Mouse (Mus musculus) MEL (cell line): ENCODE measurements around the gene Pisd. TPM values are rescaled to one million over a fixed set of nuclear protein-coding genes. Genes with fewer than 3 reads are reported as not detected.

Experiments
- DNase-seq: peaks from one replicate; pipeline ENCODE4 v3.0.0; 2011; ENCODE audit warnings: low read depth, low spot score
- H3K27ac ChIP-seq: 2 replicates; pipeline ENCODE4 v1.5.1; 2012; ENCODE audit warnings: low read depth, mild to moderate bottlenecking, control low read depth, low read length, moderate library complexity; ENCODE audit not compliant: control insufficient read depth
- H3K27me3 ChIP-seq, 2 experiments: fragments of 150-350 bp in 1 of 2; sonication (generic) in 1 of 2; 2 replicates each; pipeline ENCODE4 v1.6.1; 2012; ENCODE audit warnings: low read length in 2 of 2, mild to moderate bottlenecking in 2 of 2, improper control_type of control experiment in 1 of 2, moderate library complexity in 1 of 2; ENCODE audit not compliant: insufficient read depth in 2 of 2, control insufficient read depth in 1 of 2
- H3K36me3 ChIP-seq, 2 experiments: 2 replicates each; pipeline ENCODE4 v1.6.1; 2012 to 2014; ENCODE audit warnings: low read length in 2 of 2, improper control_type of control experiment in 1 of 2, inconsistent platforms in 1 of 2, mild to moderate bottlenecking in 1 of 2; ENCODE audit not compliant: insufficient read depth in 2 of 2, control insufficient read depth in 1 of 2
- H3K4me1 ChIP-seq, 2 experiments: fragments of 150-350 bp in 1 of 2; sonication (generic) in 1 of 2; 2 replicates each; pipeline ENCODE4 v1.6.1; 2012; ENCODE audit warnings: low read length in 2 of 2, improper control_type of control experiment in 1 of 2, mild to moderate bottlenecking in 1 of 2; ENCODE audit not compliant: insufficient read depth in 2 of 2, control insufficient read depth in 1 of 2
- H3K4me3 ChIP-seq, 2 experiments: fragments of 150-350 bp in 1 of 2; sonication (generic) in 1 of 2; 2 replicates each; pipeline ENCODE4 v1.5.1; 2012; ENCODE audit warnings: low read depth in 2 of 2, low read length in 2 of 2, mild to moderate bottlenecking in 2 of 2, moderate library complexity in 2 of 2, control low read depth in 1 of 2, improper control_type of control experiment in 1 of 2; ENCODE audit not compliant: control insufficient read depth in 1 of 2, insufficient read depth in 1 of 2
- H3K79me2 ChIP-seq: 2 replicates; pipeline ENCODE4 v1.6.1; 2012; ENCODE audit warnings: mild to moderate bottlenecking, low read length, moderate library complexity; ENCODE audit not compliant: control insufficient read depth, poor library complexity, insufficient read depth
- H3K9ac ChIP-seq: 2 replicates; pipeline ENCODE4 v1.6.1; 2012; ENCODE audit warnings: low read depth, mild to moderate bottlenecking, control low read depth, low read length, moderate library complexity; ENCODE audit not compliant: control insufficient read depth, poor library complexity, severe bottlenecking
- H3K9me3 ChIP-seq: fragments of 150-350 bp; sonication (generic); replicated peaks from 2 replicates; pipeline ENCODE4 v1.6.1; 2012; ENCODE audit warnings: mild to moderate bottlenecking, low read length, improper control_type of control experiment, moderate library complexity; ENCODE audit not compliant: insufficient read depth
- CHD1 ChIP-seq: IDR thresholded peaks from 2 replicates; pipeline ENCODE4 v1.6.1; 2012; ENCODE audit warnings: low read depth, mild to moderate bottlenecking, inconsistent platforms, low read length, improper control_type of control experiment
- CHD2 ChIP-seq: IDR thresholded peaks from 2 replicates; pipeline ENCODE4 v1.6.1; 2011; ENCODE audit warnings: low read length, improper control_type of control experiment
- E2F4 ChIP-seq: IDR thresholded peaks from 2 replicates; pipeline ENCODE4 v1.6.1; 2011; ENCODE audit warnings: low read depth, low read length, improper control_type of control experiment, borderline replicate concordance
- EP300 ChIP-seq, 2 experiments: IDR thresholded peaks; 2 replicates each; pipeline ENCODE4 v1.6.1; 2011; ENCODE audit warnings: improper control_type of control experiment in 2 of 2, low read length in 2 of 2, low read depth in 1 of 2, mild to moderate bottlenecking in 1 of 2
- ETS1 ChIP-seq: IDR thresholded peaks from 2 replicates; pipeline ENCODE4 v1.6.1; 2012; ENCODE audit warnings: low read depth, mild to moderate bottlenecking, inconsistent platforms, low read length, improper control_type of control experiment, moderate library complexity
- GATA1 ChIP-seq: IDR thresholded peaks from 2 replicates; pipeline ENCODE4 v1.6.1; 2011; ENCODE audit warnings: low read depth, low read length, improper control_type of control experiment
- KAT2A ChIP-seq: conservative IDR thresholded peaks from 2 replicates; pipeline ENCODE4 v1.6.1; 2012; ENCODE audit warnings: low read depth, low read length, improper control_type of control experiment, inconsistent platforms
- MAFK ChIP-seq: IDR thresholded peaks from 2 replicates; pipeline ENCODE4 v1.6.1; 2011; ENCODE audit warnings: low read depth, mild to moderate bottlenecking, low read length, improper control_type of control experiment, borderline replicate concordance
- MAX ChIP-seq: IDR thresholded peaks from 2 replicates; pipeline ENCODE4 v1.6.1; 2011; ENCODE audit warnings: low read length, improper control_type of control experiment
- MAZ ChIP-seq: IDR thresholded peaks from 2 replicates; pipeline ENCODE4 v1.6.1; 2012; ENCODE audit warnings: low read depth, mild to moderate bottlenecking, inconsistent platforms, low read length, improper control_type of control experiment
- MEF2A ChIP-seq: IDR thresholded peaks from 2 replicates; pipeline ENCODE4 v1.6.1; 2014; ENCODE audit warnings: low read depth, mild to moderate bottlenecking, inconsistent platforms, low read length, improper control_type of control experiment; ENCODE audit not compliant: poor library complexity, insufficient replicate concordance, severe bottlenecking; ENCODE audit errors: extremely low read depth
- MYB ChIP-seq: IDR thresholded peaks from 2 replicates; pipeline ENCODE4 v1.6.1; 2011; ENCODE audit warnings: mild to moderate bottlenecking, low read depth, low read length, improper control_type of control experiment
- MYC ChIP-seq: IDR thresholded peaks from 2 replicates; pipeline ENCODE4 v1.6.1; 2011; ENCODE audit warnings: low read depth, mild to moderate bottlenecking, low read length, improper control_type of control experiment, moderate library complexity
- NRF1 ChIP-seq: IDR thresholded peaks from 2 replicates; pipeline ENCODE4 v1.6.1; 2014; ENCODE audit warnings: low read depth, mild to moderate bottlenecking, inconsistent platforms, low read length, improper control_type of control experiment, moderate library complexity; ENCODE audit not compliant: poor library complexity, insufficient read depth, severe bottlenecking
- POLR2AphosphoS2 ChIP-seq: IDR thresholded peaks from 2 replicates; pipeline ENCODE4 v1.6.1; 2011; ENCODE audit warnings: low read length, improper control_type of control experiment
- SIN3A ChIP-seq: IDR thresholded peaks from 2 replicates; pipeline ENCODE4 v1.6.1; 2012; ENCODE audit warnings: low read length, improper control_type of control experiment, inconsistent platforms
- SMC3 ChIP-seq: IDR thresholded peaks from 2 replicates; pipeline ENCODE4 v1.6.1; 2011; ENCODE audit warnings: low read depth, low read length, improper control_type of control experiment
- TAL1 ChIP-seq: IDR thresholded peaks from 2 replicates; pipeline ENCODE4 v1.6.1; 2012; ENCODE audit warnings: mild to moderate bottlenecking, inconsistent platforms, low read length, moderate library complexity, mixed read lengths
- TBP ChIP-seq: IDR thresholded peaks from 2 replicates; pipeline ENCODE4 v1.8.0; 2011; ENCODE audit warnings: low read depth, low read length, improper control_type of control experiment
- TCF12 ChIP-seq: IDR thresholded peaks from 2 replicates; pipeline ENCODE4 v1.6.1; 2014; ENCODE audit warnings: low read depth, mild to moderate bottlenecking, inconsistent platforms, low read length, improper control_type of control experiment, moderate library complexity
- ZC3H11A ChIP-seq: IDR thresholded peaks from 2 replicates; pipeline ENCODE4 v1.6.1; 2012; ENCODE audit warnings: low read depth, mild to moderate bottlenecking, inconsistent platforms, low read length, improper control_type of control experiment
- ZMIZ1 ChIP-seq: IDR thresholded peaks from 2 replicates; pipeline ENCODE4 v1.6.1; 2012; ENCODE audit warnings: low read depth, mild to moderate bottlenecking, inconsistent platforms, low read length, improper control_type of control experiment, moderate library complexity
- ZNF384 ChIP-seq: IDR thresholded peaks from 2 replicates; pipeline ENCODE4 v1.6.1; 2012; ENCODE audit warnings: low read depth, mild to moderate bottlenecking, inconsistent platforms, low read length, improper control_type of control experiment
- polyA plus RNA-seq, 2 experiments: library from polyadenylated mRNA; stranded (reverse) in 1 of 2; unstranded in 1 of 2; fragments of >175 nt in 1 of 2; fragments of >200 nt in 1 of 2; gene quantifications; 2 replicates each; pipeline versions ENCODE4 v1.2.1 to v1.2.4; 2012; ENCODE audit warnings: low replicate concordance in 2 of 2, low read depth in 1 of 2; ENCODE audit not compliant: insufficient read length in 2 of 2, insufficient read depth in 1 of 2, missing spikeins in 1 of 2
- total RNA-seq: library from RNA; depleted of rRNA; stranded (reverse); fragments of 300-350 nt; gene quantifications from 2 replicates; pipeline ENCODE4 v1.2.3, GENCODE M21; 2012

Pisd gene
- total and polyA plus RNA-seq, 3 experiments, result 59.5 to 76.3 (median 70.1) TPM

GRCm38 (mm10) chr5:32721316-32721715 is 64.1 kb downstream of the Pisd start:
- TF ChIP-seq CHD1 (no peak), SIN3A (no peak), TCF12 (no peak), NRF1 (no peak), TBP (no peak), SMC3 (no peak), POLR2AphosphoS2 (no peak), ZNF384 (no peak), MYC (no peak), E2F4 (no peak), ETS1 (no peak), TAL1 (no peak), ZC3H11A (no peak)
- peaks cover 0 to 2% of the 10 kb centered on the region in 2 experiments; a peak in 1 of 4 replicates for H3K4me1 ChIP-seq
- no peaks in the 10 kb centered on the region for H3K27me3 ChIP-seq
- H3K79me2 ChIP-seq, result no peaks in the 10 kb centered on the region
- no peaks in the 10 kb centered on the region for H3K9me3 ChIP-seq
- H3K27ac ChIP-seq, result no peak overlapping the region
- H3K4me3 ChIP-seq, result no peak overlapping the region
- H3K36me3 ChIP-seq, result no peaks in the 10 kb centered on the region
- H3K9ac ChIP-seq, result no peak overlapping the region
- no peak for DNase-seq

GRCm38 (mm10) chr5:32720416-32720815 is 65.0 kb downstream of the Pisd start:
- Histone ChIP-seq H3K27me3 (no peaks in the 10 kb centered on the region), H3K36me3 (no peaks in the 10 kb centered on the region), H3K79me2 (no peaks in the 10 kb centered on the region), H3K4me3 (no peak overlapping the region), H3K27ac (no peak overlapping the region), H3K4me1 (peaks cover 0 to 2% of the 10 kb centered on the region in 2 experiments; a peak in 1 of 4 replicates), H3K9ac (no peak overlapping the region), H3K9me3 (no peaks in the 10 kb centered on the region)
- TF ChIP-seq MAX (no peak), MYB (no peak), ZMIZ1 (no peak), KAT2A (no peak), ZNF384 (no peak), GATA1 (no peak), CHD2 (no peak), CHD1 (no peak), MAZ (no peak), EP300 (IDR thresholded peaks at IDR 0.05; ENCODE audit: low read depth in 1 of 2, low read length in 2 of 2) (no peak), TCF12 (no peak), TBP (no peak), MYC (no peak), ETS1 (no peak), MEF2A (no peak), MAFK (no peak), SIN3A (no peak), SMC3 (no peak)
- no peak for DNase-seq
